Mouse (Mus musculus): ENCODE results near the gene Vat1l. TPM values are rescaled to one million over a fixed set of nuclear protein-coding genes. Genes with fewer than 3 reads are reported as not detected.

Vat1l gene
- polyA plus RNA-seq, 1 experiment from 2014 or later: 28.2 TPM

GRCm38 (mm10) chr8:114306296-114306695 is 100.9 kb downstream of the Vat1l start:
- Histone ChIP-seq H3K27ac (no peak overlapping the region), H3K36me3 (peaks cover 4% of the 10 kb centered on the region; the same call in 1 of the 2 replicates), H3K27me3 (no peaks in the 10 kb centered on the region), H3K9ac (replicated peaks) (no peak overlapping the region), H3K4me3 (replicated peaks) (no peak overlapping the region), H3K4me2 (replicated peaks) (no peak overlapping the region), H3K4me1 (replicated peaks) (peaks cover 10% of the 10 kb centered on the region; the same call in 1 of the 2 replicates), H3K9me3 (no peaks in the 10 kb centered on the region)
- no peak for ATAC-seq
- 84% methylated on average over 5 of the region's 5 CpGs for WGBS

GRCm38 (mm10) chr8:114314669-114315325 is 109.4 kb downstream of the Vat1l start:
- ATAC-seq: no peak
- Histone ChIP-seq H3K9me3 (no peaks in the 10 kb centered on the region), H3K4me2 (replicated peaks) (no peak overlapping the region), H3K27me3 (no peaks in the 10 kb centered on the region), H3K36me3 (peaks cover 3% of the 10 kb centered on the region; the same call in 1 of the 2 replicates), H3K4me3 (replicated peaks) (no peak overlapping the region), H3K9ac (replicated peaks) (no peak overlapping the region), H3K4me1 (replicated peaks) (0 out of 2 replicates have a peak, but pooled peaks cover 4% of the 10 kb centered on the region), H3K27ac (no peak overlapping the region)
- WGBS: 43% methylated on average over 5 of the region's 5 CpGs

- 65% methylated on average over 4 of the region's 4 CpGs for WGBS
- Histone ChIP-seq H3K4me3 (replicated peaks) (no peak overlapping the region), H3K27ac (no peak overlapping the region), H3K9ac (replicated peaks) (no peak overlapping the region), H3K27me3 (no peaks in the 10 kb centered on the region), H3K4me2 (replicated peaks) (no peak overlapping the region), H3K4me1 (replicated peaks) (0 out of 2 replicates have a peak, but pooled peaks cover 4% of the 10 kb centered on the region), H3K9me3 (no peaks in the 10 kb centered on the region), H3K36me3 (no peaks in the 10 kb centered on the region)
- no peak for ATAC-seq
Observed at GRCm38 (mm10) chr8:114318161-114318560, 112.7 kb downstream of the Vat1l start.

- 72% methylated on average over 2 of the region's 2 CpGs for WGBS
- H3K4me2 ChIP-seq (replicated peaks): no peak overlapping the region
- no peak overlapping the region for H3K27ac ChIP-seq
- H3K9ac ChIP-seq (replicated peaks): no peak overlapping the region
- ATAC-seq: no peak
- no peaks in the 10 kb centered on the region for H3K4me1 ChIP-seq (replicated peaks)
- H3K27me3 ChIP-seq: no peaks in the 10 kb centered on the region
- H3K4me3 ChIP-seq (replicated peaks): no peak overlapping the region
- H3K36me3 ChIP-seq: 0 out of 2 replicates have a peak, but pooled peaks cover 4% of the 10 kb centered on the region
- H3K9me3 ChIP-seq: no peaks in the 10 kb centered on the region
Observed at GRCm38 (mm10) chr8:114322096-114322495, 116.7 kb downstream of the Vat1l start.

- no peak overlapping the region for H3K4me3 ChIP-seq (replicated peaks)
- ATAC-seq: peak; percentile 85
- no peaks in the 10 kb centered on the region for H3K27me3 ChIP-seq
- peaks cover 4% of the 10 kb centered on the region; the same call in 1 of the 2 replicates for H3K36me3 ChIP-seq
- peaks cover 39% of the 10 kb centered on the region for H3K4me1 ChIP-seq (replicated peaks)
- H3K9me3 ChIP-seq: 0 out of 2 replicates have a peak, but pooled peaks cover 6% of the 10 kb centered on the region
- H3K27ac ChIP-seq: peak overlapping the region; percentile 76
- no peak overlapping the region for H3K9ac ChIP-seq (replicated peaks)
- no peak overlapping the region for H3K4me2 ChIP-seq (replicated peaks)
- 9% methylated on average over 5 of the region's 5 CpGs for WGBS
Observed at GRCm38 (mm10) chr8:114331928-114332327, 126.5 kb downstream of the Vat1l start.

- no peak for ATAC-seq
- H3K27ac ChIP-seq: peak overlapping the region; percentile 76
- H3K4me3 ChIP-seq (replicated peaks): no peak overlapping the region
- H3K9me3 ChIP-seq: 0 out of 2 replicates have a peak, but pooled peaks cover 6% of the 10 kb centered on the region
- H3K4me1 ChIP-seq (replicated peaks): peaks cover 39% of the 10 kb centered on the region
- H3K36me3 ChIP-seq: peaks cover 4% of the 10 kb centered on the region; the same call in 1 of the 2 replicates
- WGBS: 33% methylated on average over 4 of the region's 4 CpGs
- H3K4me2 ChIP-seq (replicated peaks): no peak overlapping the region
- H3K9ac ChIP-seq (replicated peaks): no peak overlapping the region
- no peaks in the 10 kb centered on the region for H3K27me3 ChIP-seq
Observed at GRCm38 (mm10) chr8:114332949-114333348, 127.5 kb downstream of the Vat1l start.

- no peak overlapping the region for H3K4me2 ChIP-seq (replicated peaks)
- no peak overlapping the region for H3K27ac ChIP-seq
- H3K4me1 ChIP-seq (replicated peaks): peaks cover 41% of the 10 kb centered on the region
- no peak overlapping the region for H3K9ac ChIP-seq (replicated peaks)
- ATAC-seq: no peak
- no peak overlapping the region for H3K4me3 ChIP-seq (replicated peaks)
- no peaks in the 10 kb centered on the region for H3K27me3 ChIP-seq
- H3K36me3 ChIP-seq: no peaks in the 10 kb centered on the region
- WGBS: 45% methylated on average over 8 of the region's 8 CpGs
- H3K9me3 ChIP-seq: 0 out of 2 replicates have a peak, but pooled peaks cover 1% of the 10 kb centered on the region
Observed at GRCm38 (mm10) chr8:114335721-114336120, 130.3 kb downstream of the Vat1l start.

GRCm38 (mm10) chr8:114342276-114342675 is 136.9 kb downstream of the Vat1l start:
- H3K9ac ChIP-seq (replicated peaks): no peak overlapping the region
- H3K27ac ChIP-seq: no peak overlapping the region
- H3K4me3 ChIP-seq (replicated peaks): no peak overlapping the region
- peaks cover 7% of the 10 kb centered on the region for H3K36me3 ChIP-seq
- 72% methylated on average over 5 of the region's 5 CpGs for WGBS
- no peak overlapping the region for H3K4me2 ChIP-seq (replicated peaks)
- peaks cover 5% of the 10 kb centered on the region; the same call in 1 of the 2 replicates for H3K4me1 ChIP-seq (replicated peaks)
- ATAC-seq: no peak
- H3K9me3 ChIP-seq: no peaks in the 10 kb centered on the region
- no peaks in the 10 kb centered on the region for H3K27me3 ChIP-seq

- Histone ChIP-seq H3K9me3 (no peaks in the 10 kb centered on the region), H3K4me3 (replicated peaks) (no peak overlapping the region), H3K27me3 (no peaks in the 10 kb centered on the region), H3K4me1 (replicated peaks) (peaks cover 5% of the 10 kb centered on the region; the same call in 1 of the 2 replicates), H3K27ac (no peak overlapping the region), H3K36me3 (peaks cover 7% of the 10 kb centered on the region), H3K9ac (replicated peaks) (no peak overlapping the region), H3K4me2 (replicated peaks) (no peak overlapping the region)
- WGBS: 78% methylated on average over 5 of the region's 5 CpGs
- ATAC-seq: no peak
Observed at GRCm38 (mm10) chr8:114344789-114345188, 139.4 kb downstream of the Vat1l start.

GRCm38 (mm10) chr8:114346045-114346444 is 140.6 kb downstream of the Vat1l start:
- Histone ChIP-seq H3K4me2 (replicated peaks) (no peak overlapping the region), H3K27ac (no peak overlapping the region), H3K9ac (replicated peaks) (no peak overlapping the region), H3K9me3 (no peaks in the 10 kb centered on the region), H3K36me3 (peaks cover 7% of the 10 kb centered on the region), H3K27me3 (no peaks in the 10 kb centered on the region), H3K4me3 (replicated peaks) (no peak overlapping the region), H3K4me1 (replicated peaks) (peaks cover 1% of the 10 kb centered on the region; the same call in 1 of the 2 replicates)
- no peak for ATAC-seq
- 69% methylated on average over 1 of the region's 2 CpGs for WGBS

- Histone ChIP-seq H3K9me3 (no peaks in the 10 kb centered on the region), H3K27ac (no peak overlapping the region), H3K4me3 (replicated peaks) (no peak overlapping the region), H3K9ac (replicated peaks) (no peak overlapping the region), H3K36me3 (no peaks in the 10 kb centered on the region), H3K4me1 (replicated peaks) (0 out of 2 replicates have a peak, but pooled peaks cover 3% of the 10 kb centered on the region), H3K27me3 (no peaks in the 10 kb centered on the region), H3K4me2 (replicated peaks) (no peak overlapping the region)
- WGBS: 67% methylated on average over 14 of the region's 14 CpGs
- no peak for ATAC-seq
Observed at GRCm38 (mm10) chr8:114351643-114352427, 146.4 kb downstream of the Vat1l start.

GRCm38 (mm10) chr8:114360506-114360905 is 155.1 kb downstream of the Vat1l start:
- H3K36me3 ChIP-seq: no peaks in the 10 kb centered on the region

More at GRCm38 (mm10) chr8:114360506-114360905, 155.1 kb downstream of the Vat1l start:
- 63% methylated on average over 8 of the region's 8 CpGs for WGBS
- Histone ChIP-seq H3K27ac (no peak overlapping the region), H3K4me2 (replicated peaks) (no peak overlapping the region), H3K9me3 (no peaks in the 10 kb centered on the region), H3K9ac (replicated peaks) (no peak overlapping the region), H3K27me3 (no peaks in the 10 kb centered on the region), H3K4me1 (replicated peaks) (no peaks in the 10 kb centered on the region), H3K4me3 (replicated peaks) (no peak overlapping the region)
- ATAC-seq: no peak
